Mouse (Mus musculus) A20 (cell line): ENCODE data around the gene Tulp2.
"Not testable (repeated sequence)": the region's sequence is repeated elsewhere in the genome, so short reads cannot be mapped to it uniquely, and the experiment has no call there.

Experiments used
- DNase-seq: peaks from one replicate; pipeline ENCODE4 v3.0.0-alpha.2; 2011; ENCODE audit warnings: low read depth, low spot score

Gene Tulp2

GRCm38 (mm10) chr7:45486761-45487415 is 5.2 kb downstream of the Tulp2 start, which contains the start of gene Gm45808:
Gene Gm45808 (minus strand): TSS chr7:45486811.
- no peak for DNase-seq

- DNase-seq, result peak; percentile 55
Measured at GRCm38 (mm10) chr7:45487861-45488292, 6.2 kb downstream of the Tulp2 start.

GRCm38 (mm10) chr7:45488293-45489204 is 6.9 kb downstream of the Tulp2 start, which contains the start of gene Dhdh:
Gene Dhdh (minus strand): TSS chr7:45488805.
- peak; percentile 84 for DNase-seq

GRCm38 (mm10) chr7:45489578-45489977 is 7.9 kb downstream of the Tulp2 start:
- peak; percentile 30 for DNase-seq

- no peak for DNase-seq
Measured at GRCm38 (mm10) chr7:45490822-45491221, 9.1 kb downstream of the Tulp2 start.

- peak; percentile 52 for DNase-seq
Measured at GRCm38 (mm10) chr7:45491264-45491663, 9.6 kb downstream of the Tulp2 start.

GRCm38 (mm10) chr7:45492225-45492844 is 10.7 kb downstream of the Tulp2 start:
- DNase-seq, result no peak

GRCm38 (mm10) chr7:45492951-45493350 is 11.3 kb downstream of the Tulp2 start:
- no peak for DNase-seq

GRCm38 (mm10) chr7:45494548-45494947 is 12.9 kb downstream of the Tulp2 start:
- no peak for DNase-seq

- no peak for DNase-seq
Measured at GRCm38 (mm10) chr7:45498427-45498826, 16.8 kb downstream of the Tulp2 start.

GRCm38 (mm10) chr7:45507583-45507982 is 25.9 kb downstream of the Tulp2 start:
- DNase-seq, result no peak

GRCm38 (mm10) chr7:45508561-45508960 is 26.9 kb downstream of the Tulp2 start:
- no peak for DNase-seq

- DNase-seq, result no peak
Measured at GRCm38 (mm10) chr7:45509181-45509882, 27.7 kb downstream of the Tulp2 start.

- peak; percentile 92 for DNase-seq
Measured at GRCm38 (mm10) chr7:45509912-45510787, 28.5 kb downstream of the Tulp2 start, which contains the start of gene Nucb1. Gene Nucb1 (minus strand): TSS chr7:45510406.

GRCm38 (mm10) chr7:45514411-45514810 is 32.7 kb downstream of the Tulp2 start:
- no peak for DNase-seq

GRCm38 (mm10) chr7:45515436-45515835 is 33.8 kb downstream of the Tulp2 start:
- no peak for DNase-seq

- not testable (repeated sequence) for DNase-seq
Measured at GRCm38 (mm10) chr7:45516846-45517245, 35.2 kb downstream of the Tulp2 start.

- DNase-seq, result no peak
Measured at GRCm38 (mm10) chr7:45518618-45519017, 36.9 kb downstream of the Tulp2 start.

GRCm38 (mm10) chr7:45519345-45520120 is 37.9 kb downstream of the Tulp2 start:
- DNase-seq, result peak; percentile 41

- DNase-seq, result no peak
Measured at GRCm38 (mm10) chr7:45520605-45521004, 38.9 kb downstream of the Tulp2 start.
